Mouse (Mus musculus) inflammation-experienced regulatory T-cells (primary cell): Measurements from ENCODE around the gene Cep57. TPM values are rescaled to one million over a fixed set of nuclear protein-coding genes. Genes with fewer than 3 reads are reported as not detected.

ENCODE experiments used
- polyA plus RNA-seq, 2 experiments: library from polyadenylated mRNA; unstranded; fragments of 100-300 nt; shearing (Covaris generic); gene quantifications; one replicate each; pipeline ENCODE4 v1.2.1; 2017

Cep57 gene
- polyA plus RNA-seq = 10 to 100 TPM; 50.7 to 64.8 TPM

DNA sequence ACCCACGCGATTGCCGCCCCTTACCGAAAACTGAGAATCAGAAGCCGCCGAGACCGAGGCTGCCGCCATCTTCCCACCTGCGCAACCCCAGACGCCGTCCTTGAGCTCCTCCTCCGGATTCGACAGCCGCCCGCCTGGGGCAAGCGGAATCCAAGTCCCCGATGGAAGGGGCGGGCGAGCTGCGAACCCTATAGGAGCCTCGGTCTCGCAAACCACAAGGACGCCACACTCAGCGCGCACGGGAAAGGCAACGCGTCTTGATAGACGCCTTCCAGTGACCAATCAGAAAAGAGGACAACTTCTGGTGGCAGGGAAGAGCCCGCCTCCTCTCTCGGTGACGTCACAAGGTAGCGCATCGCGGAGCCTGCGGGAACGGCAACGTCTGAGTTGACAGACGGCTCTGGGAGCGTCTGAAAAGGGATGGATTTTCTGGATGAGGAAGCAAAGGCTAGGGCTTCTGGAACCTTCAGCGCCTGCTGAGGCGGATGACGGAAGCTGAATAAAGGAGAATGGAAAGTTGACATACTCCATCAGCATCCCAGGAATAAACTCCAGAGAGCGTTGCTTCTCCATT lies at the start of gene Cep57:
TSS of gene Cep57 (minus strand) at position 276 of the 574 bp plus-strand sequence.

DNA sequence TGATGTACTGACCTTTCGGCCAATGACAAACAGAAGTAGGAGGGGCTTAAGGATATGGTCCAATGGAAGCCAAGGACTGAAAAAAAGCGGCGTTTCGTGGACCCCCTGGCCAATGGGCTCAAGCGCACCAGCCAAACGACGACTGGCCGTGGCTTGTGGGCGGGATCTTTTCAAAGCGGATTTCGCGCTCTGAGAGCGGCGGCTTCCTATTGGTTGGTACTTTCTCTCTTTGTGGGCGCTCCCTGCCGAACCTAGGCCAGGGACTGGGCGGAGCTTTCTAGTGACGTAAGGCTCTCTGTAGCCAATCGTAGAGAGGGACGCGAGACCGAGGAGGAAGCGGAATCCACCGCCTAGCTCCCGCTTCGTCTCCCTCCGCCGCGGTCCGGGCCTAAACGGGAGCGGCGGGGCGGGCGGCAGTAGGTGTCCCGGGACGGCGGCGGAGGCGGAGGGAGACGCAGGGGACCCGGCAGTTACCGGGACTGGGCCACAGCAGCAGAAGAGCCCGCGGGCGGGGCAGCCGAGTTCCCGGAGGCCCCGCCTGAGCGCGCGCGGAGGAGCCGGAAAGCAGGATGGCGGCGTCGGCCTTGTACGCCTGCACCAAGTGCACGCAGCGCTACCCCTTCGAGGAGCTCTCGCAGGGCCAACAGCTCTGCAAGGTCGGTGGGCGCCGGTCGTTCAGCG lies 639 bp upstream of the Cep57 start, which contains the start of gene Fam76b:
TSS of gene Fam76b (plus strand) at position 311 of the 681 bp plus-strand sequence.

Other genes with a start within 250 kb of the Cep57 start
- 10 to 100 TPM; 41.5 to 43.0 TPM for gene Mtmr2, start 78.7 kb downstream of the Cep57 start, polyA plus RNA-seq
- 10 to 100 TPM; 45.1 to 57.6 TPM for gene Fam76b, start 609 bp upstream of the Cep57 start, polyA plus RNA-seq